Mouse (Mus musculus) kidney, adult 11 months (tissue): ENCODE results near the gene Hbs1l.

Source experiments
- DNase-seq: peaks from one replicate; pipeline ENCODE4 v3.0.0; 2022

The Hbs1l gene

GRCm38 (mm10) chr10:21295759-21296621 is at the start of gene Hbs1l:
Gene Hbs1l, plus strand, starts transcription at chr10:21295979.
- DNase-seq = peak; percentile 87

GRCm38 (mm10) chr10:21248556-21248955 is 47.2 kb upstream of the Hbs1l start:
- no peak for DNase-seq

GRCm38 (mm10) chr10:21251881-21252534 is 43.8 kb upstream of the Hbs1l start:
- DNase-seq = peak; percentile 5

GRCm38 (mm10) chr10:21252800-21253199 is 43.0 kb upstream of the Hbs1l start:
- no peak for DNase-seq

- no peak for DNase-seq
Observed at GRCm38 (mm10) chr10:21254266-21255140, 41.3 kb upstream of the Hbs1l start.

GRCm38 (mm10) chr10:21257244-21257643 is 38.5 kb upstream of the Hbs1l start:
- DNase-seq = no peak

- DNase-seq = no peak
Observed at GRCm38 (mm10) chr10:21259649-21260048, 36.1 kb upstream of the Hbs1l start.

GRCm38 (mm10) chr10:21265188-21265587 is 30.6 kb upstream of the Hbs1l start:
- DNase-seq = no peak

- DNase-seq = no peak
Observed at GRCm38 (mm10) chr10:21267452-21267851, 28.3 kb upstream of the Hbs1l start.

- no peak for DNase-seq
Observed at GRCm38 (mm10) chr10:21268786-21269410, 26.9 kb upstream of the Hbs1l start.

GRCm38 (mm10) chr10:21269920-21270319 is 25.9 kb upstream of the Hbs1l start:
- DNase-seq = no peak

- DNase-seq = no peak
Observed at GRCm38 (mm10) chr10:21270905-21271304, 24.9 kb upstream of the Hbs1l start.

GRCm38 (mm10) chr10:21271310-21271709 is 24.5 kb upstream of the Hbs1l start:
- DNase-seq = no peak

- DNase-seq = no peak
Observed at GRCm38 (mm10) chr10:21271785-21272184, 24.0 kb upstream of the Hbs1l start.

- no peak for DNase-seq
Observed at GRCm38 (mm10) chr10:21287243-21288127, 8.3 kb upstream of the Hbs1l start.

- no peak for DNase-seq
Observed at GRCm38 (mm10) chr10:21291228-21291627, 4.6 kb upstream of the Hbs1l start.

GRCm38 (mm10) chr10:21294217-21294616 is 1.6 kb upstream of the Hbs1l start:
- no peak for DNase-seq

- DNase-seq = no peak
Observed at GRCm38 (mm10) chr10:21295397-21295758, 401 bp upstream of the Hbs1l start.

- DNase-seq = no peak
Observed at GRCm38 (mm10) chr10:21298972-21299371, 3.2 kb downstream of the Hbs1l start.

GRCm38 (mm10) chr10:21301822-21302221 is 6.0 kb downstream of the Hbs1l start:
- no peak for DNase-seq
